Mouse (Mus musculus): ENCODE results near the gene Irgc1. TPM values are rescaled to one million over a fixed set of nuclear protein-coding genes. Genes with fewer than 3 reads are reported as not detected.

Gene Irgc1
- total and polyA plus RNA-seq, 3 experiments = 0.09 to 2.0 (median 0.33) TPM

- Histone ChIP-seq H3K27me3 (ENCODE audit: insufficient read depth, low read length) (peaks cover 17% of the 10 kb centered on the region), H3K4me3 (ENCODE audit: low read depth, low read length) (no peak overlapping the region), H3K36me3 (replicated peaks) (no peaks in the 10 kb centered on the region), H3K4me1 (ENCODE audit: insufficient read depth, low read depth, low read length) (peaks cover 26% of the 10 kb centered on the region), H3K9me3 (replicated peaks) (no peaks in the 10 kb centered on the region)
- ATAC-seq (ENCODE audit: extremely low read depth, insufficient number of reproducible peaks, low FRiP score, poor library complexity, severe bottlenecking) (no peak), DNase-seq (ENCODE audit: low spot score) (no peak)
- TF ChIP-seq GATA1 (IDR thresholded peaks at IDR 0.05; ENCODE audit: borderline replicate concordance, low read length) (no peak), CTCF (IDR thresholded peaks at IDR 0.05; ENCODE audit: low read depth, low read length) (no peak), TAL1 (conservative IDR thresholded peaks at IDR 0.05; ENCODE audit: low read depth, low read length) (no peak), POLR2AphosphoS5 (IDR thresholded peaks at IDR 0.05; ENCODE audit: insufficient replicate concordance, low read depth, low read length) (no peak), GATA2 (IDR thresholded peaks at IDR 0.05; ENCODE audit: borderline replicate concordance, low read depth, low read length) (no peak)
Measured at GRCm38 (mm10) chr7:24455726-24456125, 3.6 kb upstream of the Irgc1 start.

GRCm38 (mm10) chr7:24454199-24454598, 2.1 kb upstream of the Irgc1 start:
- Histone ChIP-seq H3K4me3 (ENCODE audit: low read depth, low read length) (no peak overlapping the region), H3K36me3 (replicated peaks) (no peaks in the 10 kb centered on the region), H3K9me3 (replicated peaks) (no peaks in the 10 kb centered on the region), H3K4me1 (ENCODE audit: insufficient read depth, low read depth, low read length) (peaks cover 39% of the 10 kb centered on the region), H3K27me3 (ENCODE audit: insufficient read depth, low read length) (peaks cover 9% of the 10 kb centered on the region)
- TF ChIP-seq GATA2 (IDR thresholded peaks at IDR 0.05; ENCODE audit: borderline replicate concordance, low read depth, low read length) = no peak
- TF ChIP-seq CTCF (IDR thresholded peaks at IDR 0.05; ENCODE audit: low read depth, low read length) = no peak
- no peak for TF ChIP-seq TAL1 (conservative IDR thresholded peaks at IDR 0.05; ENCODE audit: low read depth, low read length)
- TF ChIP-seq POLR2AphosphoS5 (IDR thresholded peaks at IDR 0.05; ENCODE audit: insufficient replicate concordance, low read depth, low read length) = no peak
- TF ChIP-seq GATA1 (IDR thresholded peaks at IDR 0.05; ENCODE audit: borderline replicate concordance, low read length) = no peak
- DNase-seq (ENCODE audit: low spot score) (no peak), ATAC-seq (ENCODE audit: extremely low read depth, insufficient number of reproducible peaks, low FRiP score, poor library complexity, severe bottlenecking) (no peak)

- peak; percentile 50; the same call in 1 of the 2 replicates for ATAC-seq (ENCODE audit: extremely low read depth, insufficient number of reproducible peaks, low FRiP score, poor library complexity, severe bottlenecking)
- peaks cover 60% of the 10 kb centered on the region for H3K4me1 ChIP-seq (ENCODE audit: insufficient read depth, low read depth, low read length)
- no peak for TF ChIP-seq GATA2 (IDR thresholded peaks at IDR 0.05; ENCODE audit: borderline replicate concordance, low read depth, low read length)
- TF ChIP-seq POLR2AphosphoS5 (IDR thresholded peaks at IDR 0.05; ENCODE audit: insufficient replicate concordance, low read depth, low read length) = no peak
- TF ChIP-seq GATA1 (IDR thresholded peaks at IDR 0.05; ENCODE audit: borderline replicate concordance, low read length) = no peak
- TF ChIP-seq TAL1 (conservative IDR thresholded peaks at IDR 0.05; ENCODE audit: low read depth, low read length) = no peak
- TF ChIP-seq CTCF (IDR thresholded peaks at IDR 0.05; ENCODE audit: low read depth, low read length) = no peak
- DNase-seq (ENCODE audit: low spot score) = peak; percentile 37
- H3K36me3 ChIP-seq (replicated peaks) = no peaks in the 10 kb centered on the region
- no peaks in the 10 kb centered on the region for H3K9me3 ChIP-seq (replicated peaks)
- H3K27me3 ChIP-seq (ENCODE audit: insufficient read depth, low read length) = peaks cover 6% of the 10 kb centered on the region; the same call in 1 of the 2 replicates
- H3K4me3 ChIP-seq (ENCODE audit: low read depth, low read length) = peak overlapping the region; percentile 49; the same call in 1 of the 2 replicates
Measured at GRCm38 (mm10) chr7:24450585-24451017, 1.5 kb downstream of the Irgc1 start.

- ATAC-seq (ENCODE audit: extremely low read depth, insufficient number of reproducible peaks, low FRiP score, poor library complexity, severe bottlenecking) = no peak
- Histone ChIP-seq H3K4me3 (ENCODE audit: low read depth, low read length) (no peak overlapping the region), H3K4me1 (ENCODE audit: insufficient read depth, low read depth, low read length) (peaks cover 59% of the 10 kb centered on the region), H3K9me3 (replicated peaks) (no peaks in the 10 kb centered on the region), H3K27me3 (ENCODE audit: insufficient read depth, low read length) (peaks cover 6% of the 10 kb centered on the region; the same call in 1 of the 2 replicates), H3K36me3 (replicated peaks) (no peaks in the 10 kb centered on the region)
- DNase-seq (ENCODE audit: low spot score) = no peak
- TF ChIP-seq TAL1 (conservative IDR thresholded peaks at IDR 0.05; ENCODE audit: low read depth, low read length) (no peak), POLR2AphosphoS5 (IDR thresholded peaks at IDR 0.05; ENCODE audit: insufficient replicate concordance, low read depth, low read length) (no peak)
Measured at GRCm38 (mm10) chr7:24448782-24449517, 3.1 kb downstream of the Irgc1 start.

- ATAC-seq (ENCODE audit: extremely low read depth, insufficient number of reproducible peaks, low FRiP score, poor library complexity, severe bottlenecking) = 0 out of 2 replicates have a peak, but pooled peaks have one; percentile 29
- peaks cover 52% of the 10 kb centered on the region for H3K4me1 ChIP-seq (ENCODE audit: insufficient read depth, low read depth, low read length)
- no peak for TF ChIP-seq GATA2 (IDR thresholded peaks at IDR 0.05; ENCODE audit: borderline replicate concordance, low read depth, low read length)
- no peak for TF ChIP-seq TAL1 (conservative IDR thresholded peaks at IDR 0.05; ENCODE audit: low read depth, low read length)
- no peak for TF ChIP-seq POLR2AphosphoS5 (IDR thresholded peaks at IDR 0.05; ENCODE audit: insufficient replicate concordance, low read depth, low read length)
- TF ChIP-seq CTCF (IDR thresholded peaks at IDR 0.05; ENCODE audit: low read depth, low read length) = no peak
- TF ChIP-seq GATA1 (IDR thresholded peaks at IDR 0.05; ENCODE audit: borderline replicate concordance, low read length) = no peak
- no peaks in the 10 kb centered on the region for H3K36me3 ChIP-seq (replicated peaks)
- H3K27me3 ChIP-seq (ENCODE audit: insufficient read depth, low read length) = peaks cover 5% of the 10 kb centered on the region; the same call in 1 of the 2 replicates
- H3K9me3 ChIP-seq (replicated peaks) = no peaks in the 10 kb centered on the region
- H3K4me3 ChIP-seq (ENCODE audit: low read depth, low read length) = no peak overlapping the region
- no peak for DNase-seq (ENCODE audit: low spot score)
Measured at GRCm38 (mm10) chr7:24446697-24447340, 5.3 kb downstream of the Irgc1 start.

GRCm38 (mm10) chr7:24445266-24445926, 6.7 kb downstream of the Irgc1 start:
- peaks cover 42% of the 10 kb centered on the region for H3K4me1 ChIP-seq (ENCODE audit: insufficient read depth, low read depth, low read length)
- DNase-seq (ENCODE audit: low spot score) (no peak), ATAC-seq (ENCODE audit: extremely low read depth, insufficient number of reproducible peaks, low FRiP score, poor library complexity, severe bottlenecking) (no peak)
- H3K9me3 ChIP-seq (replicated peaks) = no peaks in the 10 kb centered on the region
- TF ChIP-seq TAL1 (conservative IDR thresholded peaks at IDR 0.05; ENCODE audit: low read depth, low read length) = no peak
- TF ChIP-seq POLR2AphosphoS5 (IDR thresholded peaks at IDR 0.05; ENCODE audit: insufficient replicate concordance, low read depth, low read length) = no peak
- TF ChIP-seq CTCF (IDR thresholded peaks at IDR 0.05; ENCODE audit: low read depth, low read length) = no peak
- TF ChIP-seq GATA1 (IDR thresholded peaks at IDR 0.05; ENCODE audit: borderline replicate concordance, low read length) = no peak
- no peaks in the 10 kb centered on the region for H3K36me3 ChIP-seq (replicated peaks)
- peaks cover 5% of the 10 kb centered on the region; the same call in 1 of the 2 replicates for H3K27me3 ChIP-seq (ENCODE audit: insufficient read depth, low read length)
- no peak overlapping the region; the same call in 1 of the 2 replicates for H3K4me3 ChIP-seq (ENCODE audit: low read depth, low read length)
